ENCODE assay signal across 29 mouse cellular contexts in genomic region chr14:120150589-120150988, GRCm38 (mm10).
DNase-seq lines count a peak whose midpoint lies in the region; ATAC-seq and TF ChIP-seq lines count a peak whose summit lies in the region.
"Had no signal": no experiment of that assay in that cellular context is flagged by ENCODE, and none has a peak within 500 bp of the region (broad histone marks: within the 10 kb centered on the region; RNA-seq: fewer than 3 reads in every experiment).

No protein-coding gene starts in this region.

- TF ChIP-seq EP300 in heart, adult 2 months (IDR thresholded peaks at IDR 0.05; ENCODE audit: insufficient read depth, low read depth, low read length), result no peak

- ATAC-seq in kidney, embryonic 14.5 days (ENCODE audit: low FRiP score, low TSS enrichment), result 0 out of 2 replicates have a peak, but pooled peaks have one; percentile 52
- no peak for ATAC-seq in kidney, embryonic 16.5 days (ENCODE audit: low FRiP score, low TSS enrichment)
- peak; percentile 34; the same call in 1 of the 2 replicates for ATAC-seq in intestine, embryonic 15.5 days
- ATAC-seq in megakaryocyte progenitor cell, adult 5-6 weeks (replicated peaks; ENCODE audit: poor library complexity), result peak; percentile 82
- ATAC-seq: forebrain, embryonic 13.5 days; forebrain, embryonic 16.5 days; hindbrain, embryonic 16.5 days; Patski had no signal

- no peak overlapping the region for H3K27ac ChIP-seq in kidney, embryonic 14.5 days (ENCODE audit: low read depth, low read length)
- H3K27ac ChIP-seq in kidney, embryonic 16.5 days (ENCODE audit: low read length), result no peak overlapping the region
- no peak overlapping the region for H3K27ac ChIP-seq in intestine, embryonic 15.5 days
- H3K27ac ChIP-seq in heart, adult 2 months, result no peak overlapping the region
- H3K27ac ChIP-seq: forebrain, embryonic 10.5 days; forebrain, embryonic 13.5 days; heart, embryonic 15.5 days; hindbrain, embryonic 10.5 days; hindbrain, embryonic 13.5 days had no signal

- no peak overlapping the region for H3K4me3 ChIP-seq in kidney, embryonic 14.5 days (ENCODE audit: low read length)
- no peak overlapping the region for H3K4me3 ChIP-seq in kidney, embryonic 16.5 days (ENCODE audit: low read length)
- H3K4me3 ChIP-seq in intestine, embryonic 15.5 days (replicated peaks), result no peak overlapping the region
- no peak overlapping the region for H3K4me3 ChIP-seq in heart, adult 2 months
- H3K4me3 ChIP-seq: forebrain, embryonic 10.5 days; forebrain, embryonic 13.5 days; heart, embryonic 12.5 days; heart, embryonic 15.5 days; hindbrain, embryonic 10.5 days; hindbrain, embryonic 13.5 days had no signal

- peak; percentile 11 for DNase-seq in 416B (ENCODE audit: low read depth)
- no peak for DNase-seq in right cerebral cortex, adult 18-20 months
- DNase-seq in heart, adult 2 months, result no peak
- DNase-seq: adrenal gland, postnatal 10 days; adrenal gland, postnatal 36 days; B cell, adult 2 months; cerebellum, adult 18-20 months; cerebellum, adult 9-11 months; cerebellum, postnatal 25 days; gastrocnemius, postnatal 10 days; gastrocnemius, postnatal 36 days; heart, adult 11 months; heart, postnatal 10 days; heart, postnatal 36 days had no signal

- intact Hi-C loops in heart, adult 2 months (cut with DNase I), result no loop called here

- no peak overlapping the region for H3K4me2 ChIP-seq in kidney, embryonic 14.5 days (replicated peaks; ENCODE audit: low read depth, low read length)
- H3K4me2 ChIP-seq in kidney, embryonic 16.5 days (replicated peaks; ENCODE audit: low read depth, low read length), result no peak overlapping the region
- H3K4me2 ChIP-seq in intestine, embryonic 15.5 days (replicated peaks), result no peak overlapping the region
- H3K4me2 ChIP-seq: forebrain, embryonic 13.5 days; heart, embryonic 12.5 days; heart, embryonic 15.5 days; hindbrain, embryonic 13.5 days had no signal

- no peak for TF ChIP-seq POLR2A in heart, adult 2 months (IDR thresholded peaks at IDR 0.05; ENCODE audit: insufficient read depth, low read depth, low read length)

- H3K9ac ChIP-seq in kidney, embryonic 14.5 days (ENCODE audit: low read depth, low read length), result no peak overlapping the region
- no peak overlapping the region for H3K9ac ChIP-seq in kidney, embryonic 16.5 days (replicated peaks; ENCODE audit: low read length)
- H3K9ac ChIP-seq in intestine, embryonic 15.5 days, result no peak overlapping the region
- no peak overlapping the region for H3K9ac ChIP-seq in heart, adult 2 months (ENCODE audit: low read depth, low read length)
- H3K9ac ChIP-seq: forebrain, embryonic 13.5 days; heart, embryonic 12.5 days; heart, embryonic 15.5 days; hindbrain, embryonic 13.5 days had no signal

- no peaks in the 10 kb centered on the region for H3K79me2 ChIP-seq in heart, adult 2 months (replicated peaks; ENCODE audit: control insufficient read depth, insufficient read depth, low read length)

- TF ChIP-seq CTCF in heart, adult 2 months (IDR thresholded peaks at IDR 0.05), result no peak

- peaks cover 2% of the 10 kb centered on the region; the same call in 1 of the 2 replicates for H3K4me1 ChIP-seq in kidney, embryonic 14.5 days (ENCODE audit: control insufficient read depth, insufficient read depth, low read length)
- peaks cover 8% of the 10 kb centered on the region; the same call in 1 of the 2 replicates for H3K4me1 ChIP-seq in kidney, embryonic 16.5 days (ENCODE audit: insufficient read depth, low read length)
- 0 out of 2 replicates have a peak, but pooled peaks cover 3% of the 10 kb centered on the region for H3K4me1 ChIP-seq in intestine, embryonic 15.5 days (replicated peaks)
- peaks cover 3% of the 10 kb centered on the region for H3K4me1 ChIP-seq in heart, adult 2 months (ENCODE audit: control insufficient read depth, insufficient read depth, low read length)

- H3K27me3 ChIP-seq in kidney, embryonic 14.5 days (ENCODE audit: control insufficient read depth, insufficient read depth, low read length), result no peaks in the 10 kb centered on the region
- H3K27me3 ChIP-seq in kidney, embryonic 16.5 days (ENCODE audit: insufficient read depth, low read length), result peaks cover 2% of the 10 kb centered on the region; the same call in 1 of the 2 replicates
- H3K27me3 ChIP-seq in intestine, embryonic 15.5 days (replicated peaks), result no peaks in the 10 kb centered on the region
- H3K27me3 ChIP-seq in heart, adult 2 months (ENCODE audit: control insufficient read depth, insufficient read depth, low read length), result no peaks in the 10 kb centered on the region
- H3K27me3 ChIP-seq: CH12.LX; forebrain, embryonic 13.5 days; heart, embryonic 12.5 days; heart, embryonic 15.5 days had no signal

- WGBS in kidney, embryonic 14.5 days, result 22% methylated on average over 1 of the region's 1 CpGs
- WGBS in kidney, embryonic 16.5 days, result 21% methylated on average over 1 of the region's 1 CpGs
- 40% methylated on average over 1 of the region's 1 CpGs for WGBS in intestine, embryonic 15.5 days
- WGBS in heart, adult 2 months, result 84% methylated on average over 1 of the region's 1 CpGs

- H3K9me3 ChIP-seq in kidney, embryonic 14.5 days (ENCODE audit: control insufficient read depth, low read length), result no peaks in the 10 kb centered on the region
- H3K9me3 ChIP-seq in kidney, embryonic 16.5 days (ENCODE audit: low read length), result no peaks in the 10 kb centered on the region
- no peaks in the 10 kb centered on the region for H3K9me3 ChIP-seq in intestine, embryonic 15.5 days
- H3K9me3 ChIP-seq: forebrain, embryonic 10.5 days; forebrain, embryonic 13.5 days; heart, embryonic 12.5 days; heart, embryonic 15.5 days; hindbrain, embryonic 10.5 days; hindbrain, embryonic 13.5 days had no signal

- no peaks in the 10 kb centered on the region for H3K36me3 ChIP-seq in kidney, embryonic 14.5 days (ENCODE audit: control insufficient read depth, insufficient read depth, low read length)
- no peaks in the 10 kb centered on the region for H3K36me3 ChIP-seq in kidney, embryonic 16.5 days (ENCODE audit: insufficient read depth, low read length)
- H3K36me3 ChIP-seq in intestine, embryonic 15.5 days, result no peaks in the 10 kb centered on the region
- H3K36me3 ChIP-seq in heart, adult 2 months (ENCODE audit: control insufficient read depth, insufficient read depth, low read length), result no peaks in the 10 kb centered on the region
- H3K36me3 ChIP-seq: forebrain, embryonic 10.5 days; G1E; heart, embryonic 12.5 days; heart, embryonic 15.5 days; hindbrain, embryonic 10.5 days; hindbrain, embryonic 13.5 days had no signal
